Mouse (Mus musculus) neutrophil, adult 5-6 weeks (primary cell): Measurements from ENCODE around the gene Olfr808. TPM values are rescaled to one million over a fixed set of nuclear protein-coding genes. Genes with fewer than 3 reads are reported as not detected.

Source experiments
- ATAC-seq: fragments of 151-379, 151-347 bp; 2 replicates; pipeline ENCODE4 v1.8.0; 2017; ENCODE audit warnings: mild to moderate bottlenecking, moderate TSS enrichment; ENCODE audit not compliant: insufficient number of reproducible peaks, poor library complexity, low FRiP score, severe bottlenecking; ENCODE audit errors: extremely low read depth
- total RNA-seq: library from RNA; stranded (forward); fragments of 200-1000 nt; gene quantifications from 2 replicates; pipeline ENCODE4 v1.2.3, GENCODE M21; 2017

Olfr808 gene
- total RNA-seq, result not detected in 2 replicates

GRCm38 (mm10) chr10:129765182-129765581, at the start of gene Olfr808:
Gene Olfr808, plus strand, starts transcription at chr10:129765482.
- no peak for ATAC-seq

- no peak for ATAC-seq
These were observed 36.0 kb upstream of the Olfr808 start, which contains the start of gene Olfr805 for GRCm38 (mm10) chr10:129729275-129729674. Gene Olfr805, minus strand, starts transcription at chr10:129729375.

- no peak for ATAC-seq
These were observed 23.5 kb upstream of the Olfr808 start, which contains the start of gene Olfr806 for GRCm38 (mm10) chr10:129741821-129742220. Gene Olfr806, minus strand, starts transcription at chr10:129741921.

GRCm38 (mm10) chr10:129757693-129758092, 7.6 kb upstream of the Olfr808 start, which contains the start of gene Olfr807:
Gene Olfr807, minus strand, starts transcription at chr10:129757793.
- no peak for ATAC-seq

GRCm38 (mm10) chr10:129774338-129774737, 9.1 kb downstream of the Olfr808 start, which contains the start of gene Olfr809:
Gene Olfr809, plus strand, starts transcription at chr10:129774638.
- no peak for ATAC-seq

- ATAC-seq, result no peak
These were observed 12.8 kb downstream of the Olfr808 start for GRCm38 (mm10) chr10:129778123-129778522.

- ATAC-seq, result no peak
These were observed 29.5 kb downstream of the Olfr808 start, which contains the start of gene Olfr810 for GRCm38 (mm10) chr10:129794817-129795216. Gene Olfr810, minus strand, starts transcription at chr10:129794917.

- no peak for ATAC-seq
These were observed 39.0 kb downstream of the Olfr808 start, which contains the start of gene Olfr811 for GRCm38 (mm10) chr10:129804296-129804695. Gene Olfr811, minus strand, starts transcription at chr10:129804396.

Other genes starting within 250 kb of the Olfr808 start
- not detected in 2 replicates for gene Olfr791, start 243.7 kb upstream of the Olfr808 start, total RNA-seq
- not detected in 2 replicates for gene Olfr792, start 226.3 kb upstream of the Olfr808 start, total RNA-seq
- 0.25 TPM in 1 of 2 replicates, not detected in the other for gene Olfr794, start 197.8 kb upstream of the Olfr808 start, total RNA-seq
- gene Olfr796, start 152.9 kb upstream of the Olfr808 start, total RNA-seq, result not detected in 2 replicates
- not detected in 2 replicates for gene Olfr798, start 137.5 kb upstream of the Olfr808 start, total RNA-seq
- 0.81 TPM in 1 of 2 replicates, not detected in the other for gene Olfr799, start 128.0 kb upstream of the Olfr808 start, total RNA-seq
- not detected in 2 replicates for gene Olfr800, start 107.8 kb upstream of the Olfr808 start, total RNA-seq
- gene Olfr801, start 91.6 kb upstream of the Olfr808 start, total RNA-seq, result 0.12 TPM in 1 of 2 replicates, not detected in the other
- gene Olfr802, start 77.3 kb upstream of the Olfr808 start, total RNA-seq, result not detected in 2 replicates
- gene Olfr803, start 71.2 kb upstream of the Olfr808 start, total RNA-seq, result 0.35 TPM in 1 of 2 replicates, not detected in the other
- gene Olfr804, start 62.3 kb upstream of the Olfr808 start, total RNA-seq, result 0.12 TPM in 1 of 2 replicates, not detected in the other
- gene Olfr805, start 36.1 kb upstream of the Olfr808 start, total RNA-seq, result not detected in 2 replicates
- gene Olfr806, start 23.6 kb upstream of the Olfr808 start, total RNA-seq, result 0.23 TPM in 1 of 2 replicates, not detected in the other
- not detected in 2 replicates for gene Olfr807, start 7.7 kb upstream of the Olfr808 start, total RNA-seq
- gene Olfr809, start 9.2 kb downstream of the Olfr808 start, total RNA-seq, result 0.35 TPM in 1 of 2 replicates, not detected in the other
- gene Olfr810, start 29.4 kb downstream of the Olfr808 start, total RNA-seq, result not detected in 2 replicates
- gene Olfr811, start 38.9 kb downstream of the Olfr808 start, total RNA-seq, result not detected in 2 replicates
- not detected in 2 replicates for gene Olfr812, start 80.6 kb downstream of the Olfr808 start, total RNA-seq
- gene Olfr813, start 89.9 kb downstream of the Olfr808 start, total RNA-seq, result not detected in 2 replicates
- 0.61 TPM in 1 of 2 replicates, not detected in the other for gene Olfr814, start 114.4 kb downstream of the Olfr808 start, total RNA-seq
- gene Olfr815, start 140.4 kb downstream of the Olfr808 start, total RNA-seq, result 1.2 TPM in 1 of 2 replicates, not detected in the other
- gene Olfr816, start 150.1 kb downstream of the Olfr808 start, total RNA-seq, result 0.12 TPM in 1 of 2 replicates, not detected in the other
- gene Olfr818, start 183.6 kb downstream of the Olfr808 start, total RNA-seq, result not detected in 2 replicates
- not detected in 2 replicates for gene Olfr819, start 201.8 kb downstream of the Olfr808 start, total RNA-seq
- not detected in 2 replicates for gene Olfr247, start 210.7 kb downstream of the Olfr808 start, total RNA-seq
- gene Gm10310, start 219.6 kb downstream of the Olfr808 start, total RNA-seq, result not detected in 2 replicates
- 0.35 TPM in 1 of 2 replicates, not detected in the other for gene Olfr820, start 247.1 kb downstream of the Olfr808 start, total RNA-seq